Mouse (Mus musculus) thymus, adult 2 months (tissue): Measurements from ENCODE around the gene Myom1. TPM values are rescaled to one million over a fixed set of nuclear protein-coding genes. Genes with fewer than 3 reads are reported as not detected.

Experiments used
- DNase-seq: peaks from one replicate; pipeline ENCODE4 v3.0.0; 2021
- H3K27ac ChIP-seq: fragments of 200-500 bp; 2 replicates; pipeline ENCODE4 v1.5.1; 2012; ENCODE audit warnings: low read length, control low read depth; ENCODE audit not compliant: control insufficient read depth, insufficient read depth
- H3K27me3 ChIP-seq: fragments of 200-500 bp; 2 replicates; pipeline ENCODE4 v1.6.1; 2012; ENCODE audit warnings: mild to moderate bottlenecking, low read length, moderate library complexity, mixed read lengths; ENCODE audit not compliant: control insufficient read depth, insufficient read depth
- H3K36me3 ChIP-seq: fragments of 200-500 bp; 2 replicates; pipeline ENCODE4 v1.6.1; 2012; ENCODE audit warnings: mild to moderate bottlenecking, low read length, moderate library complexity; ENCODE audit not compliant: control insufficient read depth, insufficient read depth
- H3K4me1 ChIP-seq: fragments of 200-500 bp; replicated peaks from 2 replicates; pipeline ENCODE4 v1.6.1; 2012; ENCODE audit warnings: low read length; ENCODE audit not compliant: control insufficient read depth, insufficient read depth
- H3K4me3 ChIP-seq: fragments of 200-500 bp; 2 replicates; pipeline ENCODE4 v1.5.1; 2012; ENCODE audit warnings: mild to moderate bottlenecking, low read length, control low read depth, moderate library complexity; ENCODE audit not compliant: control insufficient read depth, insufficient read depth
- CTCF ChIP-seq: fragments of 200-500 bp; IDR thresholded peaks from 2 replicates; pipeline ENCODE4 v1.5.1; 2012; ENCODE audit warnings: mild to moderate bottlenecking, control low read depth, low read length, moderate library complexity, borderline replicate concordance; ENCODE audit not compliant: control insufficient read depth, poor library complexity, insufficient read depth; ENCODE audit errors: extremely low read depth
- POLR2A ChIP-seq: fragments of 200-500 bp; IDR thresholded peaks from 2 replicates; pipeline ENCODE4 v1.6.1; 2012; ENCODE audit warnings: mild to moderate bottlenecking, low read length, control low read depth, moderate library complexity; ENCODE audit not compliant: control insufficient read depth, poor library complexity, insufficient read depth; ENCODE audit errors: extremely low read depth
- WGBS: fragments of 180-500 bp; shearing (Covaris S2); methylation state at CpG from one replicate; pipeline ENCODE4 v1.1.7; 2018; 5-methylcytosine and 5-hydroxymethylcytosine counted together
- polyA plus RNA-seq: library from polyadenylated mRNA; depleted of rRNA; stranded (reverse); fragments of >200 nt; gene quantifications from 2 replicates; pipeline ENCODE4 v1.2.3, GENCODE M21; 2012

The Myom1 gene
- polyA plus RNA-seq, 1 experiment, result 6.8 TPM

DNA sequence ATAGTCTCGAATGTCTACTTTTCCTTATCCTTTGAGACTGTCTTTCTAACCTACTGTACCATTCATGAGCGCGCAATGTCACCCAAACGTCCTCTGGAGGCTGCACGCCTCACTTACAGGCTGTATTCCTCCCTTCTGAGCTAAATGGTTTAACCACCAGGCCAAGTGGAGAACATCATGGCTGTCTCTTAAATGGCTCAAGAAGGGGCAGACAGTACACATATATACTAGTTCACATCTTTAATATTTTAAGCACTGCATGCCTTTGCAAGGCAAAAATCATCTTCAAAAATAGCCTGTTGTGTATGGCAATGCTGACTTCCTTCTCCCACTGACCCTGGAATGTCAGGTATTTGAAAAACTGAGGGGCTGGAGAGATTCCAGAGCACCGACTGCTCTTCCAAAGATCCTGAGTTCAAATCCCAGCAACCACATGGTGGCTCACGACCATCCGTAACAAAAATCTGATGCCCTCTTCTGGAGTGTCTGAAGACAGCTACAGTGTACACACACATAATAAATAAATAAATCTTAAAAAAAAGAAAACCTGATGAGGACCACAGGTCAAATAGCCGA lies 3.9 kb upstream of the Myom1 start:
- no peak for TF ChIP-seq CTCF
- no peak for TF ChIP-seq POLR2A
- no peak overlapping the region for H3K4me3 ChIP-seq
- peaks cover 23% of the 10 kb centered on the region for H3K36me3 ChIP-seq
- no peaks in the 10 kb centered on the region for H3K27me3 ChIP-seq
- H3K4me1 ChIP-seq, result peaks cover 5% of the 10 kb centered on the region
- no peak for DNase-seq
- 90% methylated on average over 9 of the region's 9 CpGs for WGBS
- H3K27ac ChIP-seq, result no peak overlapping the region

DNA sequence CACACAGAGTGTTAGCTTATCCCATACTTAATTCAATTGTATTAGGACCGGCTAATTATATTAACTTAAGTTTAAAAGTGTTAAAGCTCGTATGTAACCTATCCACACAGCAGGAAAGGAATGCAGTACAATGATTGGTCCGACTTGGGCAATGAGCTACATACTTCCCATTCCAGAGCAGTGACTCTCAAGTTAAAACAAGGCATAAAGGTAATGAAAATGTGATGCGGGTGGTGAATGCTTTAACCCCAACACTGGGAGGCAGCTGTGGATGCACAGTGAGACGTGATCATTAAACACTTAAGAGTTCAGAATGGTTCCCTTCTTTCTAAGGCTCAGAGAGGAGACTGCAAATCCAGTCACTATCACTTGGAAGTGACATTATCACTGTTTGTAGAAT lies 3.2 kb upstream of the Myom1 start:
- no peak for DNase-seq
- H3K27ac ChIP-seq, result no peak overlapping the region
- H3K36me3 ChIP-seq, result peaks cover 17% of the 10 kb centered on the region
- TF ChIP-seq CTCF (no peak), POLR2A (no peak)
- 88% methylated on average over 5 of the region's 5 CpGs for WGBS
- H3K4me1 ChIP-seq, result peaks cover 5% of the 10 kb centered on the region
- H3K4me3 ChIP-seq, result no peak overlapping the region
- no peaks in the 10 kb centered on the region for H3K27me3 ChIP-seq

GRCm38 (mm10) chr17:71000255-71000654 lies 2.2 kb upstream of the Myom1 start:
- TF ChIP-seq POLR2A (no peak), CTCF (no peak)

GRCm38 (mm10) chr17:71001067-71001466 lies 1.4 kb upstream of the Myom1 start:
- Histone ChIP-seq H3K27ac (no peak overlapping the region), H3K36me3 (peaks cover 4% of the 10 kb centered on the region; the same call in 1 of the 2 replicates), H3K27me3 (no peaks in the 10 kb centered on the region), H3K4me1 (peaks cover 5% of the 10 kb centered on the region), H3K4me3 (no peak overlapping the region)
- no peak for TF ChIP-seq POLR2A
- no peak for TF ChIP-seq CTCF
- 9% methylated on average over 6 of the region's 6 CpGs for WGBS
- no peak for DNase-seq

More at GRCm38 (mm10) chr17:71000255-71000654, 2.2 kb upstream of the Myom1 start:
- DNase-seq, result no peak
- H3K27me3 ChIP-seq, result no peaks in the 10 kb centered on the region
- no peak overlapping the region for H3K27ac ChIP-seq
- 62% methylated on average over 2 of the region's 2 CpGs for WGBS
- peaks cover 5% of the 10 kb centered on the region for H3K4me1 ChIP-seq
- no peak overlapping the region for H3K4me3 ChIP-seq
- H3K36me3 ChIP-seq, result peaks cover 11% of the 10 kb centered on the region; the same call in 1 of the 2 replicates

- under 1% methylated on average over 43 of the region's 43 CpGs for WGBS
Observed at GRCm38 (mm10) chr17:71001699-71002080, 743 bp upstream of the Myom1 start.

DNA sequence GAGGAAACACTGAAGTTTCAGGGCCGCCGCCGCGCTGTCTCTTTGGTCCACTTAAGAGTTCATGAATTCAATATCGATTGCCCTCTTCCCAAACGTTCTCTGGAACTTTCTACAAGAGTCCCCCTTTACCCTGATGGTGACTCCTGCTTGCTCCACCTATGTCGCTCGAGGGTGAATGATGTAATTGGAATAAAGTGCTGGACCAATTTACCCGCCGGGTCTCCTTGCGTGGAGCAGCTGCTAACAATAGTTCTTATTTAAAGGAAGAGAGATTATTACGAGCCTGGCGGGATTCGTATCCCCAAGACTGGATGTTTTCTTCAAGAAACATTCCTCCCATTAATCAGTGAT lies 286 bp downstream of the Myom1 start, which contains the start of gene Myl12a:
Gene Myl12a (minus strand): TSS at position 135 of the 351 bp plus-strand sequence.
- TF ChIP-seq POLR2A (no peak), CTCF (no peak)
- peak within 1 kb of the TSS; percentile 56 for H3K4me3 ChIP-seq
- no peaks in the 10 kb centered on the region for H3K27me3 ChIP-seq
- H3K4me1 ChIP-seq, result peaks cover 5% of the 10 kb centered on the region
- no peaks in the 10 kb centered on the region for H3K36me3 ChIP-seq
- H3K27ac ChIP-seq, result peak within 1 kb of the TSS; percentile 77
- 19% methylated on average over 14 of the region's 14 CpGs for WGBS
- DNase-seq, result no peak

More at GRCm38 (mm10) chr17:71001699-71002080, 743 bp upstream of the Myom1 start:
- peak overlapping the region; percentile 56 for H3K4me3 ChIP-seq
- peaks cover 5% of the 10 kb centered on the region for H3K4me1 ChIP-seq
- no peaks in the 10 kb centered on the region for H3K36me3 ChIP-seq
- DNase-seq, result peak; percentile 59
- H3K27me3 ChIP-seq, result no peaks in the 10 kb centered on the region
- H3K27ac ChIP-seq, result peak overlapping the region; percentile 77
- no peak for TF ChIP-seq POLR2A
- no peak for TF ChIP-seq CTCF

DNA sequence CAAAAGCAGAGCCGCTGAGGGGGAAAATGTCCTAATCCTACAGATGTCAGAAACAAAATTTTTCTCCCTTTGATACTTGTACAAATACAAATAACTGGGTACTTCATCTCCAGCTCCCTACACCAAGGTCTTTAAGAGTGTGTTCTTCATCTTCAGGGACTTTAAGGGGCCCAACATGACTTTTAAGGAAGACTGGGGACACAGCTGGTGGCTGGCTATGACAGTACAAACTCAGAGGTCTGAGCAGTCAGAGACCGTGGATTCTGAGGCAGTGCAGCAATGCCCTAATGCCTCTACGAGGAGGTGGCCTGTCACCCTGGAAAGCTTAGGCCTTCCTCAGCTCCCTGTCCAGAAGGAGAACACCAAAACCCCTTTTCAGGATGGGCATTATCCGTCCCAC lies 679 bp downstream of the Myom1 start:
- H3K36me3 ChIP-seq, result no peaks in the 10 kb centered on the region
- H3K27me3 ChIP-seq, result no peaks in the 10 kb centered on the region
- no peak for TF ChIP-seq POLR2A
- TF ChIP-seq CTCF, result no peak
- H3K4me1 ChIP-seq, result peaks cover 5% of the 10 kb centered on the region
- no peak overlapping the region for H3K27ac ChIP-seq
- 78% methylated on average over 4 of the region's 4 CpGs for WGBS
- no peak overlapping the region for H3K4me3 ChIP-seq
- no peak for DNase-seq

DNA sequence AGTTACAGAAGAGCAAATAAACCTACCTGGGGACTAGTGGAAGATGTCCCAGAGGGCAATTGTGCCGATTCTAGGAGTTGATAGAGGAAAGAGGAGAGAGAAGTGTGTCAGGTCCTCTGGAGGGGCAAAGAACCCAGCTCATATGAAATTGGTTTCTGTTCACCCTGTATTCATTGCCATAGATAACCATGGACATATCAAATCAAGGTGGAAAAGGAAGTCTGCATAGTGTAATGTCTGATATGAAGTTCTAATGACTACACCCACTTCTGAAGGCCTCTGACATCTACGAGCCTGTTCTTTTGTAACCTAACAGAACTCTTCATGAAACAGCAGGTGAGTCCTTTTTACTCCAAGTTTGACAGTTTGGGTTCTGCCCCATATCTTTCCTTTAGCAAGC lies 1.3 kb downstream of the Myom1 start:
- Histone ChIP-seq H3K27ac (no peak overlapping the region), H3K4me3 (no peak overlapping the region), H3K4me1 (peaks cover 5% of the 10 kb centered on the region), H3K27me3 (no peaks in the 10 kb centered on the region), H3K36me3 (no peaks in the 10 kb centered on the region)
- TF ChIP-seq POLR2A (no peak), CTCF (no peak)
- DNase-seq, result no peak
- 87% methylated on average over 2 of the region's 2 CpGs for WGBS
